Mouse (Mus musculus) heart, embryonic 15.5 days (tissue): ENCODE results near the gene P3h3. TPM values are rescaled to one million over a fixed set of nuclear protein-coding genes. Genes with fewer than 3 reads are reported as not detected.

Source experiments
- ATAC-seq: fragments of 200-750 bp; cut with Nextera tagmentation; replicated peaks from 2 replicates; pipeline ENCODE4 v1.8.0; 2017; ENCODE audit warnings: low read depth, moderate TSS enrichment; ENCODE audit not compliant: insufficient number of reproducible peaks, insufficient read depth, low FRiP score
- H3K27ac ChIP-seq: fragments of 300-500 bp; sonication (generic); 2 replicates; pipeline ENCODE4 v1.5.1; 2015; ENCODE audit warnings: mild to moderate bottlenecking, inconsistent platforms
- H3K27me3 ChIP-seq: fragments of 300-500 bp; sonication (generic); 2 replicates; pipeline ENCODE4 v1.6.1; 2015; ENCODE audit warnings: inconsistent platforms
- H3K36me3 ChIP-seq: fragments of 300-500 bp; sonication (generic); 2 replicates; pipeline ENCODE4 v1.6.1; 2015; ENCODE audit warnings: mild to moderate bottlenecking, inconsistent platforms
- H3K4me1 ChIP-seq: fragments of 300-500 bp; sonication (generic); replicated peaks from 2 replicates; pipeline ENCODE4 v1.6.1; 2015; ENCODE audit warnings: inconsistent platforms
- H3K4me2 ChIP-seq: fragments of 300-500 bp; sonication (generic); 2 replicates; pipeline ENCODE4 v1.6.1; 2015; ENCODE audit warnings: inconsistent platforms, mild to moderate bottlenecking, moderate library complexity
- H3K4me3 ChIP-seq: fragments of 300-500 bp; sonication (generic); 2 replicates; pipeline ENCODE4 v1.5.1; 2015; ENCODE audit warnings: mild to moderate bottlenecking, inconsistent platforms
- H3K9ac ChIP-seq: fragments of 300-500 bp; sonication (generic); 2 replicates; pipeline ENCODE4 v1.6.1; 2015; ENCODE audit warnings: mild to moderate bottlenecking, inconsistent platforms
- H3K9me3 ChIP-seq: fragments of 300-500 bp; sonication (generic); replicated peaks from 2 replicates; pipeline ENCODE4 v1.6.1; 2016; ENCODE audit warnings: inconsistent platforms
- WGBS: fragments of 180-500 bp; shearing (Covaris S2); methylation state at CpG from one replicate; pipeline ENCODE4 v1.1.7; 2015; ENCODE audit warnings: mixed read lengths; 5-methylcytosine and 5-hydroxymethylcytosine counted together
- polyA plus RNA-seq: library from polyadenylated mRNA; unstranded; fragments of >200 nt; fragmentation: Nextera tagmentation; extraction: Ambion mirVana; gene quantifications from 2 replicates; pipeline ENCODE4 v1.2.1, GENCODE M21; 2015

P3h3 gene
- polyA plus RNA-seq, 1 experiment from 2014 or later, result 14.0 TPM

- Histone ChIP-seq H3K4me2 (peak within 1 kb of the TSS; percentile 85), H3K27ac (peak within 1 kb of the TSS; percentile 94), H3K36me3 (peaks cover 28% of the 10 kb centered on the region), H3K4me3 (peak within 1 kb of the TSS; percentile 67), H3K9ac (peak within 1 kb of the TSS; percentile 67), H3K4me1 (peaks cover 19% of the 10 kb centered on the region), H3K27me3 (no peaks in the 10 kb centered on the region), H3K9me3 (no peaks in the 10 kb centered on the region)
- 0% methylated on average over 55 of the region's 55 CpGs for WGBS
- peak; percentile 93 for ATAC-seq
Observed at GRCm38 (mm10) chr6:124828868-124829798, 28.4 kb downstream of the P3h3 start, which contains the start of the genes Usp5 and Cdca3. Gene Usp5, minus strand, starts transcription at chr6:124829484. Gene Cdca3, plus strand, starts transcription at chr6:124829547.

GRCm38 (mm10) chr6:124828101-124828592 is 29.4 kb downstream of the P3h3 start:
- H3K4me3 ChIP-seq, result peak overlapping the region; percentile 67
- H3K4me2 ChIP-seq, result peak overlapping the region; percentile 85
- no peaks in the 10 kb centered on the region for H3K9me3 ChIP-seq
- H3K27me3 ChIP-seq, result no peaks in the 10 kb centered on the region
- ATAC-seq, result no peak
- peak overlapping the region; percentile 68 for H3K27ac ChIP-seq
- WGBS, result 22% methylated on average over 10 of the region's 10 CpGs
- peaks cover 32% of the 10 kb centered on the region for H3K36me3 ChIP-seq
- peaks cover 19% of the 10 kb centered on the region for H3K4me1 ChIP-seq
- peak overlapping the region; percentile 59 for H3K9ac ChIP-seq

GRCm38 (mm10) chr6:124822049-124822448 is 35.5 kb downstream of the P3h3 start:
- H3K27ac ChIP-seq, result peak overlapping the region; percentile 23
- no peaks in the 10 kb centered on the region for H3K9me3 ChIP-seq
- no peak overlapping the region for H3K4me3 ChIP-seq
- H3K4me2 ChIP-seq, result no peak overlapping the region
- peaks cover 91% of the 10 kb centered on the region for H3K36me3 ChIP-seq
- H3K9ac ChIP-seq, result no peak overlapping the region
- H3K27me3 ChIP-seq, result no peaks in the 10 kb centered on the region
- ATAC-seq, result no peak
- WGBS, result 76% methylated on average over 4 of the region's 4 CpGs
- H3K4me1 ChIP-seq, result 0 out of 2 replicates have a peak, but pooled peaks cover 2% of the 10 kb centered on the region

GRCm38 (mm10) chr6:124820891-124821290 is 36.7 kb downstream of the P3h3 start:
- 93% methylated on average over 5 of the region's 5 CpGs for WGBS
- H3K27me3 ChIP-seq, result no peaks in the 10 kb centered on the region
- 0 out of 2 replicates have a peak, but pooled peaks cover 2% of the 10 kb centered on the region for H3K4me1 ChIP-seq
- H3K4me2 ChIP-seq, result no peak overlapping the region
- H3K9me3 ChIP-seq, result no peaks in the 10 kb centered on the region
- H3K27ac ChIP-seq, result no peak overlapping the region
- no peak overlapping the region for H3K9ac ChIP-seq
- ATAC-seq, result no peak
- peaks cover 96% of the 10 kb centered on the region for H3K36me3 ChIP-seq
- H3K4me3 ChIP-seq, result no peak overlapping the region

DNA sequence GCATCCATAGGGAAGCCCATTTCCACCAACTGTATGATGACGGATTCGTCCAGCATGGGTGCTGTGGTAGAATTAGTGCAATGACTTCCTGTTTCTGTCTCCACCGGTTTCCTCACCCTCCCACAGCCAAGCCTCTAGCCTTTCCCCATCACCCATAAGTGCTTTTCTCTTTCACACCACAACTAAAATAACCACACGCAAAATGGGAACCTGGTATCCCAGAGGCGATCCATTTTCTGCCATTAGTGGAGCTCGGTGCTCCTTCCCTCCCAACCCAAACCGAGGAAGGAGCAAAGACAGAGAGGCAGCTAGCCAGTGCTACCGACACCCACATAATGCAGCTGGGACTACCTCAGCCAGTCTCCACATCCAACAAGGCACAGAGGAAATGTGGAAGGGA is 39.6 kb downstream of the P3h3 start:
- no peak overlapping the region for H3K4me3 ChIP-seq
- no peaks in the 10 kb centered on the region for H3K27me3 ChIP-seq
- H3K4me2 ChIP-seq, result no peak overlapping the region
- H3K9ac ChIP-seq, result no peak overlapping the region
- ATAC-seq, result no peak
- no peaks in the 10 kb centered on the region for H3K9me3 ChIP-seq
- H3K27ac ChIP-seq, result no peak overlapping the region
- H3K4me1 ChIP-seq, result peaks cover 12% of the 10 kb centered on the region
- H3K36me3 ChIP-seq, result peaks cover 78% of the 10 kb centered on the region
- 78% methylated on average over 8 of the region's 8 CpGs for WGBS

- Histone ChIP-seq H3K36me3 (peaks cover 74% of the 10 kb centered on the region), H3K9me3 (no peaks in the 10 kb centered on the region), H3K27ac (no peak overlapping the region), H3K27me3 (no peaks in the 10 kb centered on the region), H3K4me2 (no peak overlapping the region), H3K9ac (no peak overlapping the region), H3K4me1 (peaks cover 16% of the 10 kb centered on the region), H3K4me3 (no peak overlapping the region)
- ATAC-seq, result no peak
- WGBS, result 94% methylated on average over 8 of the region's 8 CpGs
Observed at GRCm38 (mm10) chr6:124817563-124817962, 40.0 kb downstream of the P3h3 start.

GRCm38 (mm10) chr6:124817125-124817524 is 40.4 kb downstream of the P3h3 start:
- H3K4me1 ChIP-seq, result peaks cover 21% of the 10 kb centered on the region
- no peak overlapping the region for H3K27ac ChIP-seq
- no peak overlapping the region for H3K9ac ChIP-seq
- no peaks in the 10 kb centered on the region for H3K9me3 ChIP-seq
- 96% methylated on average over 11 of the region's 11 CpGs for WGBS
- no peak for ATAC-seq
- no peak overlapping the region for H3K4me3 ChIP-seq
- no peak overlapping the region for H3K4me2 ChIP-seq
- H3K27me3 ChIP-seq, result no peaks in the 10 kb centered on the region
- peaks cover 71% of the 10 kb centered on the region for H3K36me3 ChIP-seq

DNA sequence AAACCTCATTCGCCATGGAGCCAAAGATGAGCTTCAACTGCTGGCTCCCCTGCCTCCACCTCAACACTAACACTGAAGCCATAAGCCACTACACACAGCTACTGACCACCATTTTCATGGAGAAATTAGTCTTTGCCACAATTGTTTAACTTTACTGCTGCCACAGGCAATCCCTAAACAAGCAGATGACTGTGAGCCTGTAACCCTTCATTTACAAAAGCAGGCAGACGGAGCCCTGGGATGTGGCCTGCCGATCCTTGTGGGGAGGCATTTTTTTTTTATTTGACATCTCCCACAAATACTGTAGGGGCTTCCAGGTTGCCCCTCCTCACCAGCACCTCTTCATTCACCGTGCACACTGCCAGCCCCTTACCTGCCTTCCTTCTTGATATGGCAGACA is 40.9 kb downstream of the P3h3 start:
- no peak overlapping the region for H3K4me2 ChIP-seq
- peaks cover 71% of the 10 kb centered on the region for H3K36me3 ChIP-seq
- 90% methylated on average over 4 of the region's 4 CpGs for WGBS
- H3K27ac ChIP-seq, result no peak overlapping the region
- H3K27me3 ChIP-seq, result no peaks in the 10 kb centered on the region
- no peak for ATAC-seq
- H3K9ac ChIP-seq, result no peak overlapping the region
- no peaks in the 10 kb centered on the region for H3K9me3 ChIP-seq
- H3K4me1 ChIP-seq, result peaks cover 24% of the 10 kb centered on the region
- H3K4me3 ChIP-seq, result no peak overlapping the region

DNA sequence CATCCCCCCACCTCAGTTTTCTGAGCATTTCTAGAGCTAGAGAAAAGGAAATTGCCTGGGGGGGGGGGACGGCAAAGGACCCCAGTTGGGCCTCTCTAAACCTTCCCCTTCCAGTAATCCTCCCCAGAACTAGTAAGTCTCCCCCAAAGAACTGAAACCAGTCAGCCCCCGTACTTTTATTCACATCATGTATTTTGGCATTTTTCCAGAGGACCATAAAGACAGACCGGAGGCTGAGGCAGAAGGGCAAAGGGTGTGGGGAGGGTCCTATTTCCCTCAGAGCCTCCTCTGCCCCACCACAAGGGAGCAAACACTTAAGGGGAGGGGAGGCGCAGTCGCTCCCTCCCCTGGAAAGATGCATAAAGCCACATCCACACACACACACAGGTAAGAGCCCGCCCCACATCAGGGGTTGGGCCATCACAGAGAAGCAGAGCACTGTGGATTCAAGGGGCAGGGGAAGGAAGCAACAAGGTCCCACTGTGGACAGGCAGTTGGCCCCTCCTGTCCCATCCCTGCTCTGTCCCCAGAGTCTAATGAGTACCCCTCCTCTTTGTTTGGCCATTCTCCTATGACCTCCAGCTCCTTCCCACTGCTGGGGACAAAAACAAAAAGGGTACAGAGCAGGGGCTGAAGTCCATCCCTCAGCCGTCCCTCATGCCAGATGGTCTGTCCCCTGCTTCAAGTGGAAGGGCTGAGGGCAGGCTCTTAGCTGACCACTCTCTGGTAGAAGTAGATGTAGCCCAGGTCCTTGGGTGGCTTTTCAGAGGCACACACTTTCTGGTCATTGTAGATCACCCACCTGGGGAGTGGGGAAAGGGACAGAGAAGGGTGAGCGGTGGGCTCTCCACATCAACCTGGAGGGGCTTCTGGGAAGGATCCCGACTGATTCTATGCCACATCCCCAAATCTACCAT is 42.4 kb downstream of the P3h3 start:
- 68% methylated on average over 9 of the region's 9 CpGs for WGBS
- Histone ChIP-seq H3K9ac (no peak overlapping the region), H3K9me3 (no peaks in the 10 kb centered on the region), H3K36me3 (peaks cover 71% of the 10 kb centered on the region), H3K27me3 (no peaks in the 10 kb centered on the region), H3K4me2 (peak overlapping the region; percentile 73), H3K4me1 (peaks cover 33% of the 10 kb centered on the region), H3K27ac (0 out of 2 replicates have a peak overlapping the region, but pooled peaks have one; percentile 98), H3K4me3 (no peak overlapping the region)
- ATAC-seq, result no peak

DNA sequence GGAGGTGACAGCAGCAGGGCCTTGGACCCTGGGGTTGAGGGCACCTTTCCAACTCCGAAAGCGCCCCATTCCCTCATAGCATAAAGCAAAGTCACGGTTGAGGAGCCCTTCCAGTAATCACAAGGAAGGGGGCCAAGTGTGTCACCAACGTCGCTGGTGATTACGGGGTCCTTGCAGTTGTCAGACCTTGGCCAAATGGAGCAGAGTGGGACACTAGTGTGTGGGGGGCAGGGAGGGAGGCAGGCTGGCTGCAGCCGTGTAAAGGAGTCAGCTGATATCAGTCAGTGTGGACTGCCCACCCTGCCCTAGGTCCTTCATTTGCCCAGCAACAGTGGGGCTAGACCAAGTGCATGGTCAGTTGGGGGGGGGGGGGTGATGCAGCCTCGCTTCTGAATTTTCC is 43.1 kb downstream of the P3h3 start:
- Histone ChIP-seq H3K4me3 (peak overlapping the region; percentile 87), H3K9me3 (no peaks in the 10 kb centered on the region), H3K27me3 (no peaks in the 10 kb centered on the region), H3K4me2 (peak overlapping the region; percentile 73), H3K4me1 (peaks cover 40% of the 10 kb centered on the region), H3K27ac (peak overlapping the region; percentile 98), H3K9ac (peak overlapping the region; percentile 43; the same call in 1 of the 2 replicates), H3K36me3 (peaks cover 67% of the 10 kb centered on the region)
- 32% methylated on average over 8 of the region's 8 CpGs for WGBS
- ATAC-seq, result 0 out of 2 replicates have a peak, but pooled peaks have one; percentile 1

GRCm38 (mm10) chr6:124813933-124814332 is 43.6 kb downstream of the P3h3 start, which contains the start of gene Tpi1:
Gene Tpi1, minus strand, starts transcription at chr6:124814296.
- peak; percentile 85 for ATAC-seq
- Histone ChIP-seq H3K9me3 (no peaks in the 10 kb centered on the region), H3K27me3 (no peaks in the 10 kb centered on the region), H3K4me3 (peak within 1 kb of the TSS; percentile 87), H3K36me3 (peaks cover 62% of the 10 kb centered on the region), H3K9ac (peak within 1 kb of the TSS; percentile 89), H3K4me1 (peaks cover 42% of the 10 kb centered on the region), H3K4me2 (peak within 1 kb of the TSS; percentile 73), H3K27ac (peak within 1 kb of the TSS; percentile 98)
- under 1% methylated on average over 22 of the region's 22 CpGs for WGBS
